Mouse (Mus musculus) kidney, postnatal 10 days (tissue): ENCODE measurements at regions not wholly inside any gene's neighbourhood (a gene's known extent, or its start where the extent isn't known, plus 50 kb on each side); places are given as distances from the start of the nearest gene placed in this dataset.
A peak's percentile ranks its signal among the peaks of the same experiment; 100 is the strongest.

Experiments used
- DNase-seq: peaks from one replicate; pipeline ENCODE4 v3.0.0; 2021; ENCODE audit warnings: mixed read lengths

DNA sequence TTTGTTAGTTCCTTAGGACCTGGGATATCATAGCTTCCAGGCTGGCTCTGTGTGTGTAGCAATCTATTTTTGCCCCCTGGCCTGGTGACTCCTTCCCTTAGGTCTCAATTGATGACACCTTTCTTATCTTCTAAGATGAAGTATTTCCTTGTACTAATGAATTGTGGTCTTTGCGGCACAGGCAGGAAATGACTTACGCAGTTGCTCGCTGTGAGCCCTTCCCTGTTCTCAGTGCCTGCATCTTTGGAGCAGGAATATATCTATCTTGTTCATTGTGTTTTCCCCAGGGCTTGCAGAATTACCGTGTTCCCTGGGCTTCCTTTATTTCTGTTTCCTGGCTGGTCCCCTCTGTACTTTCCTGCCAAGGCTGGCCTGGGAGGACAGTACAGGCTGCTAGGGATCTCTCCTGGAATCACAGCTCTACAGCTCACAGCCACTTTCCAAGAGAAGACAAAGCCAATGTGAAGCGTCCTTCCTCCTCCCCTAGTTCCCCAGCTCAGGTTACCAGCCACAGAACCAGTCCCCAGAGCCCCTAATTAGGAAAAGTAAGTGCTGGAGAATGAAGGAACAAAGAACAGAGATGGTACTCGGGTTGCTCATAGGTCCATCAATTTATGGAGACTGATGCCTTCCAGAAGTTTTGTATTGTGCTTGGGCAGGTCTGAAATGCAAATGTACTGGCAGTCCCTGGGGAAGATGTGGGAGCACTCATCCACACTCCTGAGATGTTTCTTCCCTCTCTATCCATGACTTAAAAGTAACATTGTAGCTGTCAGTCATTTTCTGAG, 119.2 kb upstream of the Eef2kmt start:
- peak; percentile 25 for DNase-seq

GRCm38 (mm10) chr16:5371175-5371893, 115.6 kb upstream of the Eef2kmt start:
- DNase-seq: no peak

GRCm38 (mm10) chr16:5370496-5370895, 114.7 kb upstream of the Eef2kmt start:
- DNase-seq: no peak

DNA sequence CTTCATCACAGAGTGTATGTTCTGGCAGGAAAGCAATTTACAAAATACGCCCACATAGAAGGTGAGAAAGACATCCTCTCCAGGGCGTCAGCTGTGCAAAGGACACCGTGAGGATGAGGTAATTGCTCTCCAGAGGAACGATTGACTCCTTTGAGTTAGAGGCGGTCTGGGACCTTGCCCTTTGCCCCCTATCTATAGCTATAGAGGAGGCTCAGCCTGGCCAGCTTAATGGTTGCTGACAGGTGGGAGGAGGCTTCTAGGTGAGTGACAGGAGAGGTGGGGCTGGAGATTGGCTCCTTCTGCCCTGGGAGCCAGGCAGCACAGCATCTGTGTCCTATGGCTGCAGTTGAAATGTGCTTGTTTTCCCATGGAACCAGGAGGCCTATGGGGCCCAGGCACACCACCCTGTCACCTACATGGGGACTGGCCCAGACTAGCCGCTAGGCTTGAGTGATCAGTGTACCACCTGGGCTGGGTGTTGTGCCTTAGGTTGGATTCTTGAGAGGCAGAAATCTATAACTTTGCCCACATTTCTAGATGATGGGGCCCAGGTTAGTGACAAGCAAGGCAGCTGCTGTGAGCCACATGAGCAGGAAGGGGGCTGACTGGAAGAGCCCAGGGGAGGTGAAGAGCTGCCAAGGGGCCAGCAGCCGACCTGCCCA, 113.2 kb upstream of the Eef2kmt start:
- DNase-seq: no peak

GRCm38 (mm10) chr16:5368357-5368756, 112.6 kb upstream of the Eef2kmt start:
- no peak for DNase-seq

DNA sequence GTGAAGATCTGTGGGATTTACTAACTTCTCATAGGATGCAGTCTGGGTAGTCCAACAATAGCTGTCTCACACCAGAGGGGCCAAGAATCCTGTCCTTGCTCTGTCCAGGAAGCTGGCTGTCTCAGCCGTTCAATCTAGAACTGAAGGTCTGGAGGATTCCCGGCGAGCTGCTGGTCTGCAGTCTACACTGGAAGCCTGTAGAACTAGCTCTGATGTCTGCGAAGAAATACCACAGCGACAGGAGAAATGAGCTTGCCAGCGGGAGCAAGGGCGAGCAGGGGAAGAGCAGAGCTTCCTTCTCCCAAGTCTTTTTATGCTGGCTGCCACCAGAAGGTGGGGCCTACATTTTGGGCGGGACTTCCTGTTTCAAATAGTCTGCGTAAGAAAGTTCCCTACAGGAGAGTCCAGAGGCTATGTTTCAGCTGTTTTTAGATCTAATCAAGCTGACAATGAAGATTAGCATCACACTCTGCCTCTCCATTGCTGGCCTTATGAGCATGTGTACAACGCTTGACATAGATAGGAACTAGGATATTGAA, 111.9 kb upstream of the Eef2kmt start:
- peak; percentile 31 for DNase-seq

GRCm38 (mm10) chr16:5366021-5366420, 110.2 kb upstream of the Eef2kmt start:
- DNase-seq: no peak

DNA sequence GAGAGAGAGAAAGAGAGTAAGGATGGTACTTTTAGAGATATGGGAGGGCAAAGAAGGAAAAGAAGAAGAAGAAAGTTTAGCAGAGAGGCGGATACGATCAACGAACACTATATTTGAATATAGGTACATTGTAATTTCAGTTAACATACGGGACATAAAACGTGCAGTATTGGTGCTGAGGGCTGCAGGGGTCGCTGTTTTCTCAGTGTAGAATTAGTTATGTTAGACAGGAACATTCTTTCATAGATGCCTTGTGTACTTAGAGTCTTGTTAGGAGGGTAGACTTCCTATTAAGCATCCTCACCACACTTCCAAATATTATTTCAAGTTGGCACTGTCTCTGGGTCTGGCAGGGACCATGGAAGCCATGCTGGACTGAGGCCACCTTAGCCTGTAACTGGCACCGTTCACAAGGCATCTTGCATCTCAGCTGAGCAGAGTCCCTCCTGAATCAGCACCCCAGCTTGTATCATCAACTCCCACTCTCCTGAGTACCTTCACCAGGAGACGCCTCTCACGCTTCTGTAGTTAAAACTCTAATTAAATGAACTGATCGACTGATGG, 107.3 kb upstream of the Eef2kmt start:
- DNase-seq: no peak

DNA sequence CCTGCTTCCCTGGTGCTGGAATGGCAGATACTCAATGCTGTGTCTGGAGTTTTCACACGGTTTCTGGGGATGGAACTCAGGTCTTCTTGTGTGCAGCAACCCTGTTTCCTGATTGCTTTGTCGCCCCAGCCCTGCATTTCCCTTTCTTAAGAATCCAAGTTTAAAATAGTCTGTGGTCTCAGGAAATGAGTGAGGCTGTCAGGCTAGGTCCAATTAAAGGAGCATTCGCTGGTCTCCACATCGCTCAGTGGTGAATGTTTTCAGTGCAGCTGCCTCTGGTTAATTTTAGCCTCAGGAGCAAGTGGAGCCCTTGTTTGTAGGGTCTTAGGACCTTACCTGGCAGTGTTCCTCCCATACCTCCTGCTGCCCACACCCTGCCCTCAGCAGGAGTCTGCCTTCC, 103.4 kb upstream of the Eef2kmt start:
- no peak for DNase-seq

- no peak for DNase-seq
These were observed 98.1 kb upstream of the Eef2kmt start for GRCm38 (mm10) chr16:5353881-5354280.

DNA sequence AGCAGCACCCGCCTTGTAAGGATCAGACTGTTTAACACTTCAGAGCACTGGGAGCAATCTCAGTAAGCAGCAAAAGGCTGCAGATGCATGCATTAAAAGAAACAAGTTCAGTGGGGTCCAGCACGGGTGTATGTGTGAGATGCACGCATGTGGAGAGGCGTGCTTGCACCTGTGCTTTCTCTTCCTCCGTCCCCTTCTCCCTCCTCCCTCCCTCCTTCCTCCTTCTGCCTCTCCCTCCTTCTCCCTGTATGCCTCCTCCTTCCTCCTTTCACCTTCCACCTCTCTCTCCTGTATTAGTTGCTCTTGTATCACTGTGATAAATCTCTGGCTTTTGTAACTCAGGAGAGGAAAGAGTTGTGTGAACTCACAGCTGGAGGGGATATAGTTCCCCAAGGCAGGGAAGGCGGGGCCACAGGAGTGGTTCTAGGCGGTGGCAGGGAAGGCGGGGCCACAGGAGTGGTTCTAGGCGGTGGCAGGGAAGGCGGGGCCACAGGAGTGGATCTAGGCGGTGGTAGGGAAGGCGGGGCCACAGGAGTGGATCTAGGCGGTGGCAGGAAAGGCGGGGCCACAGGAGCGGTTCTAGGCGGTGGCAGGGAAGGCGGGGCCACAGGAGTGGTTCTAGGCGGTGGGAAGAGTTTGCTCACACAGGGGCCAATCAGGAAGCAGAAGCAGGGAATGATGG, 96.2 kb upstream of the Eef2kmt start:
- DNase-seq: peak; percentile 45

GRCm38 (mm10) chr16:5347151-5347550, 91.4 kb upstream of the Eef2kmt start:
- DNase-seq: no peak

DNA sequence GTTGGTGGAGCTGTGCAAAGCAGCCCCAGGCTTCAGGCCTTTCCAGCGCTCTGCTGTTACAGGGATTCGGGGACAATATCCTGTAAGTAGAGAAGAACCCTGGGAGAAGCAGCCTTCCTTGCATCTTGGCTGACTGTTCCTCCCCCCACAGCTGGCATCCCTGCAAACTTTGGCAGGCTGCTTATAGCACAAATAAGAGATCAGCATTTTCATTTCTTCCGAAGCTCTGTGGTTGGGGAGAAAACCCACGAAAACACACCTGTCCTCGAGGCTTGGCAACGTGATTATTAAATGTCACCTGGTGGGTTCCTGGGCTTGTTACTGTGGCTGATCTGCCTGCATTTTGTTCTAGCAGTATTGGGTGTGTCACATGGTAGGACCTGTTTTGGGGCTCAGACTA, 86.5 kb upstream of the Eef2kmt start:
- DNase-seq: no peak

DNA sequence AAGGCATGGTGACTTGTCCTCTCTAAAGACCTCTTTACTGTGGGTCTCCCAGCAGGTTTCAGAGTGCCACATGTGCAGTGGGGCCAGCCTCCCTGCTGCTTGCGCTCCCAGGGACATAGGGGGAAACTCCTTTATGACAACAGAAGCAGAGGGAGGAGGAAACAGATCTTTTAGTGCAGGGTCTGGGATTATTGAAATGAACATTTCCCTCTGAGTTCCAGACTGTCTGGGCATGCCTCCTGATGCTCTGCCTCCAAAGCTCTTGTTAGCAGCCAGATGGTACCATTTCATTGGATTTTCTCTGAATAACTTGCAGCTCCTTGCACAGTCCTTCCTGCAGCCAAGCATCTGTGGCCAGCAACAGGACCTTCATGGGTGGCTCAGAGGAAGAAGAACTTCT, 60.5 kb upstream of the Eef2kmt start:
- DNase-seq: no peak

- no peak for DNase-seq
These were observed 57.5 kb upstream of the Eef2kmt start for GRCm38 (mm10) chr16:5313261-5313660.

- DNase-seq: no peak
These were observed 55.7 kb upstream of the Eef2kmt start for GRCm38 (mm10) chr16:5311456-5311855.

DNA sequence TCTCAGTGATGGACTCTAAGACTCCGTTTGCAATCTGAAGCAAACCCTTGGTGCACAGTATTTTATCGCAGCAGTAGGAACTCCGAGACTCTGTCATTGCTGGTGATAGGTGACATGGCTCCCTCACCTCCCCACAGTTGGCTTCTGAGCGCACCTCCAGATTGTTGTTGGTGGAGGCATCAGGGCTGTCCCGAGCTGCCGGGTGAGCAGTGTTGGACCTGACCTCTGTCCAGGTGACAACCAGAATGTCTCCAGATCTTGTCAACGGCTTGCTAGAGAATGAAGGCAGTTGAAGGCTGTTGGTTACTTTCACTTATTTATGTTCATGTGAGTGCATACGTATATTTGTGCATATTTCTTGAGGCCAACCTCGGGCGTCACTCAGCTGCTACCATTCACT, 55.0 kb upstream of the Eef2kmt start:
- DNase-seq: no peak

DNA sequence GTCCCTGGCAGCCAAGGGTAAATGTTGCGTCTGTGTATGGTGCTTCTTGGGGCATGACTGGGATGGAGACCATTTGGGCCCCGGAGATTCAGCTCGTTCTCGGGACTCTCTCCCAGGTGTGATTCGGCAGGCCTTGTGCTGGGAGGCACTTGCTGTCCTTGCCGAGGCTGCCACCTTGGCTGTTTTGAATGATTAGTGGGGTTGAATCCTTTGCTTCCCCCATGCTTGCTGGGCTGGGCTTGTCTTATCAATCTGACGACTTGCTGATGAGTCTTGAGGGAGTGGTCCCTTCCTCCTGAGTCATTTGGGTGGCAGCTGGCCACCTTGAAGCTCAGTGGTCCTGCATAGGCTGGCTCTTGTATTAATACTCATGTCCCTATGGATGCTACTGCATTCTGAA, 52.0 kb upstream of the Eef2kmt start:
- no peak for DNase-seq

- DNase-seq: no peak
These were observed 51.4 kb upstream of the Eef2kmt start for GRCm38 (mm10) chr16:5307249-5307605.

DNA sequence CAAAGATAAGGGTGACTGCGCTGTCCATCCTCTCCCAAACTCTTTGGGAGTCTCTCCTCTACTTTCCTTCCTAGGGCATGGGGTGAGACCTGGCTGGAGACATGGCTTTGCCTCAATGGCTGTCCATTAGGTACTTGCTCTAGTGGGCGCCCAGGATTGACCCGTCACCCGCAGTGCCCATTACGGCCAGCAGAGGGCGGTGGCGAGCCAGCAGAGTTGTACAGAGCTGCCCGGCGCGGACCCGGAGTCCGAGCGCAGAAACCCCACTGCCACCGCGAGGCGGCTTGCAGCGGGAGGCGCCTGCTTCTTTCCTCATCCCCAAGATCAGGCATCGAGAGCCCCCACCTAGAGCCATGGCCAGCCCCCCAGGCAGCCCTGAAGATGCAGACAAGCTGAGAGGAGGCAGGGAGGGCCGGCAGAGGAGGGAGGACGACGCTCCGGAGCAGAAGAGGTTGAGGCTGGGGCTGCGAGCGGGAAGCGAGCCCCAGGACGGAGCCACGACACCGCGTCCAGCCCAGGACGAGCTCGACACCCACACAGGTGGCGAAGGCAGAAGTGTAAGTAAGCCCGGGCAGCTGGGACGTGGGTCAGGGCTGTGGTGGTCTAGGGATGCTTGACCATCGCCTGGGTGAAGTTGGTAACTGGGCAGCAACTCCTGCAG, 50.9 kb upstream of the Eef2kmt start:
- DNase-seq: peak; percentile 93
